Mouse (Mus musculus) stomach, postnatal 0 days (tissue): Measurements from ENCODE around the gene Pde2a. TPM values are rescaled to one million over a fixed set of nuclear protein-coding genes. Genes with fewer than 3 reads are reported as not detected.

Source experiments
- ATAC-seq: fragments of 200-750 bp; cut with Nextera tagmentation; 2 replicates; pipeline ENCODE4 v1.8.0; 2017; ENCODE audit not compliant: low FRiP score, low TSS enrichment
- DNase-seq: peaks from one replicate; pipeline ENCODE4 v3.0.0-alpha.2; 2016; ENCODE audit warnings: low spot score
- H3K27ac ChIP-seq: fragments of 300-500 bp; sonication (generic); replicated peaks from 2 replicates; pipeline ENCODE4 v1.5.1; 2014; ENCODE audit warnings: mild to moderate bottlenecking, control low read depth
- H3K27me3 ChIP-seq: fragments of 300-500 bp; sonication (generic); 2 replicates; pipeline ENCODE4 v1.6.1; 2014; ENCODE audit warnings: low read length; ENCODE audit not compliant: control insufficient read depth, insufficient read depth
- H3K36me3 ChIP-seq: fragments of 300-500 bp; sonication (generic); 2 replicates; pipeline ENCODE4 v1.6.1; 2014; ENCODE audit warnings: low read length, mixed read lengths; ENCODE audit not compliant: control insufficient read depth, insufficient read depth
- H3K4me1 ChIP-seq: fragments of 300-500 bp; sonication (generic); replicated peaks from 2 replicates; pipeline ENCODE4 v1.6.1; 2014; ENCODE audit warnings: antibody characterized with exemption; ENCODE audit not compliant: control insufficient read depth, insufficient read depth
- H3K4me2 ChIP-seq: fragments of 300-500 bp; sonication (generic); replicated peaks from 2 replicates; pipeline ENCODE4 v1.6.1; 2014; ENCODE audit warnings: low read depth, mild to moderate bottlenecking, control low read depth, moderate library complexity
- H3K4me3 ChIP-seq: fragments of 300-500 bp; sonication (generic); 2 replicates; pipeline ENCODE4 v1.5.1; 2014; ENCODE audit warnings: low read depth, low read length, control low read depth
- H3K9ac ChIP-seq: fragments of 300-500 bp; sonication (generic); 2 replicates; pipeline ENCODE4 v1.6.1; 2014; ENCODE audit warnings: mild to moderate bottlenecking, low read length, control low read depth, mixed read lengths
- H3K9me3 ChIP-seq: fragments of 300-500 bp; sonication (generic); 2 replicates; pipeline ENCODE4 v1.6.1; 2016; ENCODE audit warnings: low read length; ENCODE audit not compliant: control insufficient read depth
- CTCF ChIP-seq: IDR thresholded peaks from 2 replicates; pipeline ENCODE4 v1.5.1; 2016; ENCODE audit warnings: antibody characterized with exemption, low read depth, mild to moderate bottlenecking, moderate library complexity
- EP300 ChIP-seq: optimal IDR thresholded peaks from 2 replicates; pipeline ENCODE3; 2016; ENCODE audit warnings: antibody characterized with exemption
- WGBS: fragments of 180-500 bp; shearing (Covaris S2); extraction: QIAGEN DNeasy Blood & Tissue Kit; methylation state at CpG from one replicate; pipeline ENCODE4 v1.1.7; 2014; 5-methylcytosine and 5-hydroxymethylcytosine counted together
- polyA plus RNA-seq: library from polyadenylated mRNA; unstranded; fragments of >200 nt; fragmentation: Nextera tagmentation; extraction: Ambion mirVana; gene quantifications from 2 replicates; pipeline ENCODE4 v1.2.1, GENCODE M21; 2015

Pde2a gene
- polyA plus RNA-seq, 1 experiment from 2014 or later, result 9.2 TPM

DNA sequence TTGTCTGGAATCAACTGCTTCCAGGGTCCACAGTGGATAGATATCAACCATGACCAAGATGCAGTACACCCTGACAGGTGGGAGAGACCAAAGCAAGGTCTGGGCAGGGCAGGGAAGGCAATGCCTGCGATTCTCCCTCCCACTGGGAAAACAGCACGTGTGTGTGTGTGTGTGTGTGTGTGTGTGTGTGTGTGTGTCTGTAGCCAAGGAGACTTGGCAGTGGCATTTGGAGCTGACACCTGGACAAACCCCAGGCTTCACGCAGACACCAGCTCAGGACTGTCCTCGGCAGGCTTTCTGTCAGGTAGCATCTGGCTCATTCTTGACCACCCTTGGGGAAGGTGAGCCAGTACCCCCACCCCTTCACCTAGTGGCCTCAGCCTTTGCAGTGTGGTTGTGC lies 58.4 kb downstream of the Pde2a start:
- DNase-seq (no peak), ATAC-seq (no peak)
- Histone ChIP-seq H3K4me3 (no peak overlapping the region), H3K27ac (no peak overlapping the region), H3K9me3 (no peaks in the 10 kb centered on the region), H3K4me2 (no peak overlapping the region), H3K36me3 (no peaks in the 10 kb centered on the region), H3K4me1 (no peaks in the 10 kb centered on the region), H3K9ac (no peak overlapping the region), H3K27me3 (no peaks in the 10 kb centered on the region)
- 65% methylated on average over 4 of the region's 4 CpGs for WGBS
- TF ChIP-seq EP300, result no peak
- no peak for TF ChIP-seq CTCF

DNA sequence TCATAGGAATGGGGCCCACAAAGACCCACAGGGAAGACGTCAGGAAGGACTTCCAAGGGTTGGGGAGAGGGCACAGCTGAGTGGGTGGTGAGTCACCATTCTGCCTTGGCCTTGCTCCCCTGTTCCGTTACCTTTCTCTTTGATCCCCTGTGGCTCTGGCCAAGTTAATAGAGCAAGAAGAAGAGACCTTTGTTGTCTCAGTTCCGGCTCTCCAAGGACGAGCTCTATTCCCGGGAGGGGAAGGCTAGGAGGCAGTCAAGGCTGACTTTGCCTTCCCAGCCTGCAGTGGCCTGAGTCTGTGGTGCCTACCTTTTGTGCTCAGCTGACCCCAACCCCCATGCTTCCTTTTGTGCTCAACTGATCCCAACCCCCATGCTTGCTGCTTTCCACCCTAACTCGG lies 59.2 kb downstream of the Pde2a start:
- WGBS, result 59% methylated on average over 5 of the region's 6 CpGs
- no peak for ATAC-seq

DNA sequence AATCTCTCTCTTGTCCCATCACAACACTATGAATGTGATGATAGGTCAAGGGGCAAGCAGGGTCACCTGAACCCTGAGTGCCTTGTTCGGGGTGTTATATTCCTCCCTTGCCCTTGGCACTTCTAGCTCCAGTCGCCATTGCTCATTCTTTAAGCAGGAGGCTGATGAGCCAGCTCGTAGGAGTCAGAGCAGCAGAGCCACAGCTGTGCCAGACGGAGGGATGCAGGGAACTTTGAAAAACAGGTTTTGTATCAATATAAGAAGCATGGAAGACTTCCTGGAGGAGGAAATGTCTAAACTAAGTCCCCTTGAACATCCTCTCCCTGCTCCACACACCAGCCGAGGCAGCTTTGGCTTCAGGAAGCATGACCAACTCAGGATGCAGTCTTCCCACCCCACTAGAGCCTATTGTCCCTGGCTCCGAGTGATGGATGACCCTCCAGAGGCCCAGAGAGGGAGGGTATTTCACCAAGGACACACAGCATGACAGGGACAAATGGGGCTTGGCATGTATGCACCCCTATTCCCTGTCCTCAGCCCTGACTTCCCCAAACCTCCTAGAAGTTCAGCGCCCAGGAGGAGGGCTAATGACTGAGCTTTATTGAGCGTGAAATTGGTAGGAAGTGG lies 60.5 kb downstream of the Pde2a start:
- 54% methylated on average over 8 of the region's 8 CpGs for WGBS
- Histone ChIP-seq H3K4me2 (no peak overlapping the region), H3K4me1 (no peaks in the 10 kb centered on the region), H3K4me3 (no peak overlapping the region), H3K27ac (no peak overlapping the region), H3K9ac (no peak overlapping the region), H3K9me3 (no peaks in the 10 kb centered on the region), H3K27me3 (no peaks in the 10 kb centered on the region), H3K36me3 (no peaks in the 10 kb centered on the region)
- no peak for ATAC-seq
- TF ChIP-seq EP300 (no peak), CTCF (no peak)
- DNase-seq, result no peak

More for the DNA sequence above, 59.2 kb downstream of the Pde2a start:
- Histone ChIP-seq H3K4me1 (no peaks in the 10 kb centered on the region), H3K9me3 (no peaks in the 10 kb centered on the region), H3K4me2 (no peak overlapping the region), H3K27me3 (no peaks in the 10 kb centered on the region), H3K9ac (no peak overlapping the region), H3K36me3 (no peaks in the 10 kb centered on the region), H3K4me3 (no peak overlapping the region), H3K27ac (no peak overlapping the region)
- no peak for DNase-seq
- TF ChIP-seq CTCF, result no peak
- no peak for TF ChIP-seq EP300

DNA sequence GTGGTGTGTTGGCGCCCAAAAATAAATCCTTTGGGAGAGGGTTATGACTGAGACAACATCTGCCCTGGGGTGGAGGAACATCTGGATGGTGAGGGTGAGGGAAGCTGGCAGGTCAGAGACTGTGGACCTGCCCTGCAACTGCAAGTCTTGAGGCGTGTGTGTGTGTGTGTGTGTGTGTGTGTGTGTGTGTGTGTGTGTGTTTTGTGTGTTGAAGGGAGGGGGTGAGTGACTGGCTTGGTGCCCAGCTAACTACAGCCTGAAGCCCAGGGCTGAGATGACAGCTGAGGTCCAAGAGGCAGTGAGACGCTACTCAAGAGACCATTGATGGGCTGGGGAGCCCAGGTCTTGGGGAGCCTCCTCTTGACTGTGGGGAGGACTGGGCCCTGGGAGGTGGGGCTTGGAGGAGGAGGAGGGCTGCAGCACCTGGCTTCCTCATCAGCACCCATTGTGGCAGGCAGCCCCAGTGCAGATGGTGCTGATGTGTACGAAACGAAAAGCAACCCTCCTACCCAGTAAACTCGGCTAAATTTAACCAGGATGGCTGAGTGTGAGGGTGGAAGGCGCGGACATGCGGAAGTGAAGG lies 61.1 kb downstream of the Pde2a start:
- H3K9ac ChIP-seq, result no peak overlapping the region
- H3K27me3 ChIP-seq, result no peaks in the 10 kb centered on the region
- no peak overlapping the region for H3K4me2 ChIP-seq
- H3K4me3 ChIP-seq, result no peak overlapping the region
- no peak overlapping the region for H3K27ac ChIP-seq
- H3K4me1 ChIP-seq, result no peaks in the 10 kb centered on the region
- no peak for TF ChIP-seq CTCF
- TF ChIP-seq EP300, result no peak
- ATAC-seq, result no peak
- H3K36me3 ChIP-seq, result no peaks in the 10 kb centered on the region
- WGBS, result 64% methylated on average over 9 of the region's 9 CpGs
- DNase-seq, result no peak
- H3K9me3 ChIP-seq, result no peaks in the 10 kb centered on the region

DNA sequence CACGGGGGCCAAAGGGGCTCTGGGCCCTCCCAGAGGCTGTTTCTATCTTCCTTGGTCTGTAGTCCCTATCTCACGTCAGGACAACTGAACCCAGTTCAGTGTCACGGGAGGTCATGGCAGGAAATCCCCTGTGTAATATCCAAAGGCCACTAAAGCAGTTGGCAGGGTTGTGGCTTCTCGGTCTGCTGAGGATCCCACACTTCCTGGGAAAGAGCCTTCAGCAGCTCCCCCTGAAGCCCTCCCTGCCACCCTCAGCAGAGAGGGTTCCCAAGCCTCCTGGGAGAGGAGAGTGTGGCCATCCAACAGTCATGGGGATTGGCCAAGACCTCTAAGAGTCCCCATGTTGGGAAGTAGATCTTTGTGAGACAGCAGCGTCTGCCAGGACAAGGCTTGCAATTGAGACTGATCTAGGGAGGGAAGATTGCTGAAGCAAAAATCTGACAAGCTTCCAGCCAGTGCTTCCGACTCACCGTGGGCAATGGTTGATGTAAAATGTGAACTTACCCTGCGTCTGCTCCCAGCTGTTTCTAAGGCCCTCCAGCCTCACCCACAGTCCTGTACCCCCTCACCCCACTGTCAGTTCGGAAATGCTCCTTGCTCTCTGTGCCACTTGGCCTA lies 62.1 kb downstream of the Pde2a start:
- H3K4me1 ChIP-seq, result no peaks in the 10 kb centered on the region
- no peak overlapping the region for H3K4me3 ChIP-seq
- ATAC-seq (no peak), DNase-seq (no peak)
- no peak overlapping the region for H3K27ac ChIP-seq
- H3K36me3 ChIP-seq, result no peaks in the 10 kb centered on the region
- H3K9me3 ChIP-seq, result no peaks in the 10 kb centered on the region
- H3K9ac ChIP-seq, result no peak overlapping the region
- no peaks in the 10 kb centered on the region for H3K27me3 ChIP-seq
- 61% methylated on average over 9 of the region's 9 CpGs for WGBS
- no peak for TF ChIP-seq CTCF
- H3K4me2 ChIP-seq, result no peak overlapping the region

DNA sequence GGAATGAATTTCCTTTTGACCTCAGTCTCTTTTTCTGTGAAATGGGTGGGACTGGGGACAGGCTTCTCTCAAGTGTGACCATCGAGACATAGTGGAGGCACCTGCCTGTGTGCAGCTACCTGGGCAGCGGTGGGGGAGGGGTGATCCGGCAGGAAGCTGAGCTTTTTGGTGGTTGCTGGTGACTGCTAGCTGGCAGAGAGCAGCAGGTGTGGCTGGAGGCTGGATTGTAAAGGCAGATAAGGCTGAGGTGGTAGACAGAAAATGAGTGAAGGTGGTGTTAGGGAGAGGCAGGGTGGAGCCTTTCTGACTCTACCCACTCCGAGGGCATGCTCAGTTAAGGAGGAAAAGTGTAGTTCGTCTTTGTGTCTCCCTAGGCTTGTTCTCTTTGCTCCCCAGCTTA lies 65.6 kb downstream of the Pde2a start:
- ATAC-seq, result no peak
- TF ChIP-seq CTCF (no peak), EP300 (no peak)

More for the DNA sequence above, 65.6 kb downstream of the Pde2a start:
- Histone ChIP-seq H3K36me3 (no peaks in the 10 kb centered on the region), H3K27ac (no peak overlapping the region), H3K9me3 (no peaks in the 10 kb centered on the region), H3K27me3 (no peaks in the 10 kb centered on the region), H3K9ac (no peak overlapping the region), H3K4me3 (no peak overlapping the region), H3K4me2 (no peak overlapping the region), H3K4me1 (no peaks in the 10 kb centered on the region)
- DNase-seq, result no peak
- 63% methylated on average over 5 of the region's 5 CpGs for WGBS
